Mouse (Mus musculus): ENCODE measurements around the gene Senp5.

DNA sequence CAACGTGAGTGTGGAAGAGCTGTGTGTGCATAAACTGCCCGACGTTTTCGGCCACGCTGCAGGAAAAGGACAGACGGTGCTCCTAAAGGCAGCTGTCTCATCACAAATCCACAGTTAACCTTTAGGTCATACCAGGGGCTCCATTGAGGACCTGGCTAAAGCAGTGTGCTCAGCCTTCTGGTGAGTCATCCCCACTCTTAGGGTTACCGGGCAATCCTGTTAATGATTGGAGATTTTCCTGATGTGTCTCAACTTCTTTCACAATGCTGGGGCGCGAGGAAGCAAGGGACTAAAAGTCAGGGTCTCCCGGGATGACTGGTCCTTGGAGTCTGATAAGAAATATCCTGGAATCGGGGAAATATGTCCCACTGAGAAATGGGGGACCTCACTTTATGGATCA lies 85.3 kb downstream of the Senp5 start:
- TF ChIP-seq TAL1 (IDR thresholded peaks at IDR 0.05; ENCODE audit: low read length) (no peak), GATA1 (IDR thresholded peaks at IDR 0.05; ENCODE audit: low read length) (no peak)

All from erythroblast, embryonic 14.5 days (primary cell).